Mouse (Mus musculus) layer of hippocampus, postnatal 25 days (tissue): Measurements from ENCODE around the gene Syn3. TPM values are rescaled to one million over a fixed set of nuclear protein-coding genes. Genes with fewer than 3 reads are reported as not detected.
A peak's percentile ranks its signal among the peaks of the same experiment; 100 is the strongest.
"Not testable (repeated sequence)": the region's sequence is repeated elsewhere in the genome, so short reads cannot be mapped to it uniquely, and the experiment has no call there.

ENCODE experiments used
- DNase-seq, 2 experiments: peaks; one replicate each; pipeline ENCODE4 v3.0.0; 2022; ENCODE audit warnings: mixed read lengths in 2 of 2, low spot score in 1 of 2; ENCODE audit errors: extremely low spot score in 1 of 2
- total RNA-seq, 2 experiments: library from RNA; stranded (reverse); gene quantifications; 2 replicates each; pipeline ENCODE4 v1.2.3; 2021

Gene Syn3
- total RNA-seq, 2 experiments from 2014 or later = 19.5 to 23.8 TPM

DNA sequence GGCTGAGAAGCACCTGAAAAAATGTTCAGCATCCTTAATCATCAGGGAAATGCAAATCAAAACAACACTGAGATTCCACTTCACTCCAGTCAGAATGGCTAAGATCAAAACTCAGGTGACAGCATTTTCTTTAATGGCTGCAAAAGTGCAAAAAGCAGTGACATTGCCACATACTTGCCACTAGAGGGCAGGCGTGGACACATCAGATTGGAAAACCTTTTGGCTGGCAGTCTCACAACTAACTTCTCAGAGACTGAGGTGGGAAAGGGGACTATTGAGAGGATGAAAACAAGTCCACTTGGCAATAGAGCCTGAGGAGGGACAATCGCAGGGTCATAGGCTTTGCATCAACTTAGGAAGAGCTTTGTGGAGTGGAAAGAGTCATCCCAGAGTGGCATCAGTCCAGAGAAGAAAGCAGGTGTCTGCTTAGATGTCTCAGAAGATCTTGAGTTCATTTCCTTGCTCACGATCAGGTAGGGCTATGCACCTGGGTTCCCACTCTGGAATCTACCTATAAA lies 25.0 kb downstream of the Syn3 start:
- DNase-seq = peak in 1 of 2 experiments; percentile 46

DNA sequence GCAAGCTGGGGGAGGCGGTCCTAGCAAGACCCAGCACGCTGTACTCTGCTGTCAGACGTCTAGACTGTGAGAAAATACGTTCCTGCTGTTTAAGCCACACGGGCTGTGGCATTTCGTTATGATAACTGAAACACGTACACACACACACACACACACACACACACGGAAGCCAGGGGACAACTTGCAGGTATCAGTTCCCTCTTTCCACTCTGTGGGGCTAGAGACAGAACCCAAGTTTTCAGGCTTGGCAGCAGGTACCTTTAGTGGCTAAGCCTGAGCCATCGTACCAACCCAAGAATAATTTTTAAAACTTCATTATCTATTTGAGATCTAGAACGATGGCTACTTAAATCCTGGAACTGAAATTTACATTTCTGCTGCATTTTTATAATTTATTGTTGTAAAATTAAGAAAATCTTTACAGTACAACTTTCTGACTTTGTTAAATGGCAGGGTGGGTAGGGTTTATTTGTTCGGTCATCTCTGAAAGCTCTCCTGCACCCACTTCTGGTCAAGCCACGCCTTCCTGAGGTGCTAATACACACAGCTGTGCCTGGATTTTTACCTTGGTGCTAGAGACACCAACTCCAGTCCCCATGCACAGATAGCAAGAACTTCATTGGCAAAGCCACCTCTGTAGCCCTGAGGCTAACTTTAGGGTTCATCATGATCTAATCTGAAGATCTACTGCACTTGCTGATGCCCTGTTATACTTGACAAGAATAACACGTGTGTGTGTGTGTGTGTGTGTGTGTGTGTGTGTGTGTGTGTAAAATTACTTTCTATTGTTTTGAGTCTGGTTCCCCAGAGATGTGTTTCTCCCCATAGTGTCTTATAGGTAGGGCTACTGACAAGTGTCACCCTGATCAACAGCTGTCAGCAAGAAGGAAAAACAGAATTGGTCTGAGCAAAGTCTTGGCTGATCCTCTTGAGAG lies 29.8 kb downstream of the Syn3 start:
- DNase-seq = no peak

DNA sequence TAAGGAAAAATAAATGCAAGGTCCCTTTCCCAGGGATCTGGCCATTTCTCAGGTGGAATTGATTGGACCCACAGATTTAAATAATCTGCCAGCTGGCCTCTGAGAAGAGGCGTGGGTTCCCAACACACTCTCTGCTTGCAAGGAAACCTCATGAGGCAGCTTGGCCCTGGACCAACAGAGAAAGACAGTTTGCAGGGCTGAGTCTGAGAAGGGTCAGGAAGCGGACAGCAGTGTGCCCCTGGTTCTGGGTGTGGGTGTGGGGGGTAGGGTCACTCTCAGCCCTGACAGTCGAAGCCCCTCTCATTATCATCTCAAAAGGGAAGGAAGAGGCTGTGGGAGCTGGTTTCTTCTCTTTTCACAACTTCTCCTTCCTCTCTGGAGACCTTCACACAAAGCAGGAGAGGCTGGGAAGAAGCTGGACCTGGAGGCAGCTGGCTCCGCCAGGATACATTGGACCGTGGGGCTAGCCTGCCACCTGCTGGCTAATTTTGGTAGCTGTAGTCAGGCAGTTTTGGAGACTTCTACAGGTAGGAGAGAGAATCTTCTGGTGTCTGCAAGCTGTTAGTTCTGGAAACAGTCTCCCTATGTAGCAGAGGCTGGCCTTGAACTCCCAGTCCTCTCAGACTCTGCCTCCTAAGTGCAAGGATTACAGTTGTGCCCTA lies 35.0 kb downstream of the Syn3 start:
- DNase-seq = peak; percentile 78 to 94

DNA sequence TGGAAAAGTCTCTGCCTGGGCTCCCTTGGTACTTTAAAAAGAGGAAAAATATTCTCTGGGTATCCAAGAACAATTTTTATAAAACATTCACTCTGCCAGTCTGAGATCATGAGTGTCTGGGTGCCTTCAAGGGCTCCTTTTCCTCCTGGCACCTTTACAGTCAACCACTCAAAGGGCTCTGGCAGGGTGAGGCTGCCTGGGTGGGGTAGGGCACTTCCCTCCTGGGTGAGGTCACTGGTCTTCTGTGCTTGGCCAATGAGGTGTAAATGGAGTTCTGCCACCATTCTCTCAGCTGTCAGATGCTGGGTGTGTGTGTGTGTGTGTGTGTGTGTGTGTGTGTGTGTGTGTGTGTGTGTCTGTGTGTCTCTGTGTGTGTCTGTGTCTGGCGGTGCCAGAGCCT lies 39.1 kb downstream of the Syn3 start:
- DNase-seq = no peak

DNA sequence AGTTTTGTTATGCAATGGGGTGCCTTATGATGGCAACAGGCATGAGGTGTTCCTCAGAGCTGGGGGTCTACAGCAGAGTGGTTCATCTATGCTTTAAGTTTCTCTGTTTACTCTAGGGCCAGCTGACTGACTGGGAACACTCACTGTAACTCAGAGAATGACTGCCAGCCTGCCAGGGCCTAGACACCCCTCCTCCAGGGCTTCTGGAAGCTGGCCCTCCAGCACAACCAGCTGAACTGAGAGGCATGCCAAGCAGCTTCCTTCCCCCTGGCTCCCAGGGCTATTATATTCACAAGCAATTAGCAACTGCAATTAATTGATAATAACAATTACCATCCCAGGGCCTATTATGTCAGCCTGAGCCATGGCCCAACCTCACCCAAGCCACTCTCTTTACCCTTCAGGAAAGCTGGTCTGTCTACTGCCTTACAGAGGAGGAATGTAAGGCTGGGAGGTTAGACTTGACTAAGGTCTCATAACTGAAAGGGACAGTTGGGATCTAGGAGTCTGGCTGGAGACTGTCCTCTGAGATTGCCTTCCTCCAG lies 41.0 kb downstream of the Syn3 start:
- DNase-seq = peak in 1 of 2 experiments; percentile 35

DNA sequence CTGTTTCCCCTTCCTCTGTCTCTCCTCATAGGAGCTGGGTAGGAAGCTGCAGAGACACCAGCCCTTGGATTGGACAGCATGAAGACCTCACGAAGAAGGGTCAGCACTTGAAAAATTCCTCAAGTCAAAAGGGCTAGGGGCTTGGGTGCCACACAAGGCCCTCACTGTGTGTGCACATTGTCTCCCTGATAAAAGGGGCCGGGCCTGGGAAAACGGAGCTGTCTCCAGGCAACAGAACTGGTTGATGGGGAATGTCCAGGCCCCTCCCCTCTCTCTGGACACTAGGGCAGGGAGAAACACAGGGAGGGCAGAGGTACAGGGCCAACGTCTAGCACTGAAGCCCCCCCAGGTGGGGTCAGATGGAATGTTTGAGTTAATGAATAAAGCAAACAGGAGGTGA lies 41.5 kb downstream of the Syn3 start:
- no peak for DNase-seq

DNA sequence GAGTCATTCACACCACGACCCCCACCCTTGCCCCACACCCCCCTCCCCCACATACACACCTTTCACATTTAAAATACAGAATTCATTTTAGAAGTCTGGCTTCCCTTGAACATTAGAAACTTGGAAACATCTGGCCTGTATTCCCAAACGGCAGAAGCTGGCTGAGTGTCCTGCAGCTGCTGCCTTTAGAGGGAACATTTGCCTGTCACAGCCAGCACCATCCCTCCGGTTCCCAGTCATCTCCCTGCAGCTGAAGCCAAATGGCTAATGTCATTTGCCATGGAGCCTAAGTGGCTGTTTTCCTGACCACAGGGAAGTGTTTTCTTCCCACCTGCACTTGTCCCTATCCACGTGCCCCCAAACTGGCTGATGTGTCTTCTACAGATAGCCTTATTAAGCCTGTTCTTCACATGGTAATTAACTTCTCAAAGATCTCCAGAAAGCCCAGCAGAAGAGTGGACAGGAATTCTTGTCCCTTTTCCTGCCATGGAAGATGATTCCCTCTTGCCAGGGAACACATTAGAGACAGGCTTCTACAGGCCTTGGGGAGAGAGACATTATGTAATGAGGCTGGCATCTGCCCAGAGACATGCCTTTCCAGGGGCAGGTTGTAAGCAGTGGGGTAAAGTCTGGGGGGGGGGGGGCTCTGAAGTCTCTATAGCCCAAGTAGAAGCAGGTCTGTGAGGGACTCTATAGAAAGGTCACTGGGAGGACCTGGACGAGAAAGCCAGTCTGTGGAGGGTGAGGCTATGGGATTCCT lies 43.2 kb downstream of the Syn3 start:
- no peak for DNase-seq

DNA sequence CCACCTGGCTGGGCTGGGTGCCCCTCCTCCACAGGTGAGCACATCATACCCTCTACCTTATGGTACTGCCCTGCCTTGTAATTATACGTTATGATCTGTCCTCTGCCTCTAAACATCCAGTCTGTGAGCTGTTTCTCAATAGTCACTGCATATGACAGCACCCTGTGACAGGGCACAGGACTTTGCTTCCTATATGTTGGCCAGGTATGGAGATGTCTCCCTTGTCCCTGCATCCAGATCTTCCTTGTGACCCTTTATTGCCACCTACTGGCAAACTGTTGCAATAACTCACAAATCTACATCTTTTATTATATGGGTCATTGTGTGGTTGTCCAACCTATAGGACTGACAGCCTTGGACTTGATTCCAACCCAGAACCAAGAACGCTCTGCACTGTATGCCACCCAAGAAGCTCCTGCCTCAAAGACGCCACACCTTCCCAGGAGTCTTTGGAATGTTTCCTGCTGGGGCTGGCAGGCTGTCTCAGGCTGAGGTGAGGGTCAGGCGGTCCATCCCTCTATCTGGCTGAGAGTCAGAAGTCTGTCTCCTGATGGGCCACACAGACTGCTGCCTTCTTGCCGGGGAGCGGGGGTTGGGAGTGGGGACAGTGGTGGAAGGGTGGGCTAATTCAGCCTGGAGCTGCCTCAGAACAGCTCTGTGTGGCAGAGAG lies 46.2 kb downstream of the Syn3 start:
- no peak for DNase-seq

DNA sequence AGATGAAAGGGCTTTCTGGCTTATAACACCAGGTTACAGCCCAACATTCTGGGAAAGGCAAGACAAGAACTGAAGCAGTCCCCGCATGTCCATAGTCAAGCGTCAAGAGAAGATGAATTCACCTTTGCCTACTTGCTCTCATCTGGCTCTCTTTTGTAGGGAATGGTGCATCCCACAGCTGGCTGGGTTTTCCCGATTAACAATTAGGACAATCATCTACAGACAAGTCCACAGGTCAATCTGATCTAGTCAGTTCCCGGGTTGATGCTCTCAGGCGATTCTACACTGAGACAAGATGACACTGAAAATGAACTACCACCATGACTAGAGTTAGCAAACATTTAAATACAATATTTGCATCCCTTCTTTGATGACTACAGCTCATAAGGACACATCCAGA lies 47.4 kb downstream of the Syn3 start:
- DNase-seq = no peak

DNA sequence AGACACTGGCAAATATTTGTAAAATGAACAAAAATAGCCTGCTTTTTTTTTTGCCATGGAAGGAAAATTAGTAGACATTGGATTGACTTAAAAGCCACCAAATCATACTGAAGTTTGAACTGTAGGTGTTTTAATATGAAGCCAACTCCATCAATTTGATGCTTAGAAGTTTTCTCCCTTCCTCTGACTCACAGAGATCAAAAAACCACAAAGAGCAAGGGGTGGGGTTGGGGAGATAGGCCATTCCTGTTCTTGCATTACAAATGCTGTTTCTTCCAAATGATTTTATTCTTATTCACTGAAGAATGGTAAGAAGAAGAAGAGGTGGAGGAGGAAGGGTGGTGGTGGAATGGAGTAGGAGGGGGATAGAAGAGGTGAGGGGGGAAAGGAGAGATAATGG lies 52.0 kb downstream of the Syn3 start:
- no peak for DNase-seq

DNA sequence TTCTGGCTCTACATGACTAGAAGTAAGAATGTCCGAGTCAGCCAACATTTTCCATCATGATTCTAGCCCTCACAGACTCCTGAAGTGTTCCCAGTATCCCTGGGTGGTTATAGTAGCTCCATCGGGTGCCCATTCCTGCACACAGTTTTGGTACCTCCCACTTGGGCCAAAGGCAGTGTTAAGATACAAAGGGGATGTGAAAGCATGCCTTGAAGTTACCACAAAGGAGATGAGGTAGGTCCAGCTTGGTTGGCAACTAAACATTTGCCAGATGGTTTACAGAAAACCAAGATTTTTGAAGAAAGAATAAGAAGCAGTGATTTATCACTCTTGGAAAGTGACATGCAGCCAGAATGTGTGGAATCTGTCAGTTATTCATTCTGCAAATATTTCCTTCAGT lies 53.5 kb downstream of the Syn3 start:
- DNase-seq = no peak

DNA sequence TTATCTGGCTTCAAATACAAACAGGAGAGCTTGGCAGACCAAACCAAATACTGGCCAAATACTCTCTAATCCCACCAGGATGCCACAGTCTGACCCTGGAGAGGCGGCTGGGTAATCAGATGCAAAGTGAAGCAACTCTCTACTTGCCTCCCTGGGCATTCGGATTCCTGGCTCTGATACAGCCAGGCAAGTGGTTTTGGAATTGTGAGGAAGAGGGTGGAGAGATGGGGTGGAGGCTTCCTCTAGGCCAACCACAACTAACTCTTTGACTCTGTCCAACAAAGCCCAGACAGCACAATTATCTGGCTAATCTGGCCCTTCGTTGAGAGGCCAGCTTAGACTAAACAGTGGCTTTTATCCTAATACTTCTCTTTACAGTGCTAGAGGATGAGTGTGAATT lies 54.0 kb downstream of the Syn3 start:
- DNase-seq = no peak

DNA sequence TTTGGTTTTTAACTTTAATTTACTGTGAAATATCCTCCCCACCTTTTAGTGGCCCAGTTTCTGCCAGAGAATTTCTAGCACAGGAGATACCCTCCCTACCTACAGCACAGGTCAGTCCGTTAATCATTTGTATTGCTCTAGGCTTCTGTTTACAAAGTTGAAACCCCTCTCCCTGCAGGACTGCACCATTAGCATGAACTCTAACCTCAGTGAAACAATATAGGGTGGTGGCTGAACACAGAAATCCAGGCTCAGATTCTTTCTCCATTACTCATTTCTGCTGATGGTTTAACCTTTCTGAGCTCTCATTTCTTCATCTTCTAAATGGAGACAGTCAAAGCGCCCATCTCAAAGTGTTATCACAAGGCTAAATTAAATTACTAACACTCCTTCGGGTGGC lies 56.9 kb downstream of the Syn3 start:
- no peak for DNase-seq

DNA sequence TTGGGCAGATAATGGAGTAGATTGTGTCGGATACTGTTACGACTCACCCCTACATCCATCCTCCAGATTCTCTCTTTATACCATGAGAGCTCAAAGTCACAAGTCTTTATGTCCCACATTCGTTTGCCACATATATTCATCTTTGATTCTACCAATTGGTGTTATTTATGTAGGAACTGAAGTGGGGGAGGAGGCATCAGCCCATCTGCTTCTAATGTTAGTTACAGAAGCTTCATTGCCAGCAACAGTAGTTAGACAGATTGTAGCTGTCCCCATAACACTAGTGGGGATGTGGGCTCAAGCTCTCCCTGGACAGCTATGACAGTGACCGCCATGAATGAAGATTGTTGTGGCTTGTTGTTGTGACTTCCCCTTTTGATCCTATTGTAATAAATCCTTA lies 59.1 kb downstream of the Syn3 start:
- no peak for DNase-seq

DNA sequence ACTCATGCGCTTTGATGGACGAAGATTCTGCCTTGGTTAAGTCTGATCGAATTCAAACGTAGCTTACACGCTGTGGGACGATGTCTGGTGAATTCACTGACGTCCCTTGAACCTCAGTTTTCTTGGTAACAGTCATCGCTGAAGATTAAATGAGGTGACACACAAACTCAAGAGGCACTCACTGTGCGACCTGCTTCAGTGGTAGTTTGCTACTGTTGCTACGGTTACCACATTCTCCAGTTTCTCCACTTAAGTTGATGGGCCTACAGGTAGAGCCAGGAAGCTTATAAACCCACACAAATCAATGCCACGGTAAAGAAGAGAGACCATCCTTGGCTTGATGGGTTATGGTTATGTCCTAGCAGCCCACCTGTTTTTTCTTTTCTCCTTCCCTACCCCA lies 61.4 kb downstream of the Syn3 start:
- DNase-seq = no peak

DNA sequence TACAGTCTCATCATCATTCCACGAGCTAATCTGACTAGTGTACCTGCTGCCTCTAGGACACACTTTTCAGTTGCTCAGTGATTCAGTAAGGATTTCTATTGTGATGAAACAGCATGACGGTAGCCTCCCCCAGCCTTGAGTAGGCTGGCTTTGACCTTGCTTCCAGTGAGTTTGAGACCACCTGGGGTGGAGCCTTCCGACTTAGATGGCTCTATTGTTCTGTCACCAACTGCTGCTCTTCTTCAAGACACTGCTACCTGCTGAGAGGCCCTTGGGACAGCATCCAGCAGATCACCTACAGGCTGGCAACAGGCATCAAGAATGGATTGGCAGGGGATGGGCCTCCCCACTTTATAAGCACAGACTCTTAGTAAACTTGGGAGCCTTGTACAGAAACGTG lies 63.7 kb downstream of the Syn3 start:
- DNase-seq = not testable (repeated sequence)

DNA sequence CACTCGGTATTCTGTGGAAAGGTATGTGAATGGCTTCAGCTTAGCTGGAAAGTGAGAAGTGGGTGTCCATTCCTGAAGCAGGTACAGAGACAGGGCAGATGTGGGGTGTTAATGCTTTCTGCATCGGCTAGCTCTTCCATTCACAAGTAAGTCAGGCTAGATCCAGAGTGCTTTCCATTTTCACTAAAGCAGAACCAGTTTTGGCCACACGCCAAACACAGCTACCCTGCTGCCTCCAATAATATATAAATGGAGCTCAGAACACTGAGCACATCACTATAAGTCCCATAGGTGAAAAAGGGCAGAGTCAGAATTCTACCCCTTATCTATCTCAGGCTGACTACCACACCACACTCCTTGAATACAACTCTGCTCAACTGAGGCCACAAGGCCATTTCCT lies 69.0 kb downstream of the Syn3 start:
- no peak for DNase-seq

DNA sequence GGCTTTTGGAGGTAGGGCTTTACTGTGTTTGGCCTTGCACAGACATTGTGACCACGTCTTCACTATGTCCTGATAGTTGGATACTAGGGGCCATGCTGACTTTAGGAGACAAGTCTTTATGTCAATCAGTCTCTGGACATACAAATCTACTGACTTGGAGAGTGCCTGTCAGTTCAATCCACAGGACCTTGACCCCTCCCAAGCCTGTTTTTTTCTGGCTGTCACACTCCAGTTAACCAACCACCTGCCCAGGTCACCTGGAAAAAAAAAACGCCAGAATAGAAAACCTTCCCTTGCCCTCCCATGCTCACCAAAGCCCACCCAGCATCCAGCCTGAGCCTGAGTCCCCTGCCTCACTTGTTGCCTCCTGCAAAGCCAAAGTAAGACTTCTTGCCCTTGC lies 70.7 kb downstream of the Syn3 start:
- no peak for DNase-seq

DNA sequence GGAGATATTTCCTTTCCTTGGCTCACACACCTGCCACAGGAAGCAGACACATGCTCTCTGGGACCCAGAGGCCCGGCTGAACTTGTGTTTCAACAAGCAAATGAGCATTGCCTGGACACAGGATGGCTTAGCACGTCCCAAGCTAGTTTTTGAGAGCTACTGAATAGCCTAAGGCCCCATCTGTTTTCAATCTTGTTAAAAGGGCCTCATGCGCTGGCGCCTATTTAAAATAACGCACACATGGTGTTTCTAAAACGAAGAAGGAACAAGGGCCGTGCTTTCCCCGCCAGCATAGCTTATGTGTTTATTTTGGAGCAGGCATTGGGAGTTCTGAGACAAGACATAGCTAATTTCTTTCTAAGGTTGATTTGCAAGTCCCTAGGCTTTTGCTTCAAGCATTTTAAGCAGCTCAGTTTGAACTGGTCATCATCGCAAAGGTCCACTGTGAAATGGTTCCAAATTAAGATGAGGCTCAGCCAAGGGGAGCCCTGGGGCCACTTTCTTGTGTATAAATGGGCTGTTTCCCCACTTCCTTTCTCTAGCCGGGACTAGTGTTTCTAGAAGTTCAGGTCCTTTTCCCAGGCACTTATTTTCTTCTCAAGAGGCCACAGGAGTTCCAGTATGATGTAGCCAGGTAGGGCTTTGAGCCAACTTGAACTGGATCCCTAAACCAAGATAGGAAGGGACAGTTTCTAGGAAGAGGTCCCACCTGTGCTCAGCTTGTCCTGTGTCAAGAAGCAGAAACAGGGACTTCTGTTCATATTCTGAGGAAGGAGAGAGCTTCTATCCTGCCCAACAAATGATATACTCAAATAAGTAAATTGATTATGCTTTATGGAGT lies 72.8 kb downstream of the Syn3 start:
- DNase-seq = no peak
